Mouse (Mus musculus): ENCODE results near the gene Hk1.

DNA sequence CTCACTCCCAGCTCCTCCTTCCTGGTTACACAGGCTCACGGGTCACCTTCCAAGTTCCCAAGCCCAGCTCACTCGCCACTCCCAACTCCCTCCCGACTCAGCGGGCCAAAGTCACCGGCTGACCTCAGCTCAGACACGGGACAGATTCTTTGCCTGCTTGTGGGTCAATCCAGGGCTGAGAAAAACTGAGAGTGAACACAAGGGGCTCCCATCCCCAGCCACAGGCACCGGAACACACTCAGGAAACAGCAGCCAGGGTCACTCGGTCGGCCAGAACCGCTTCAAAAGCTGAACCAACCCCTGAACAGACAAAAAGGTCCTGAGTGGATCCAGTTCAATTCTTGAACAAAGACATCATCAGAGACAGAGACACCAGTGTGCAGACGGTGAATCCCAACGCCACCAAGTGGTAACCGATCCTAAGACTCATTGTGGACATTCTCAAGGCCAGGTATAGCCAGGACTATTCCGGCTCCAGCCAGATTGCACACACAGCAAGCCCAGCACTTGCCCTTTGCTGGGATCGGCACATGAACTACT lies 65.8 kb downstream of the Hk1 start:
- TF ChIP-seq POLR2A (IDR thresholded peaks at IDR 0.05; ENCODE audit: extremely low read depth, insufficient read depth, low read length): no peak
- no peak for TF ChIP-seq CTCF (IDR thresholded peaks at IDR 0.05; ENCODE audit: low read depth, low read length)
